Mouse (Mus musculus) small intestine, adult 2 months (tissue): ENCODE measurements around the gene Samd4.

Experiments used
- CTCF ChIP-seq: fragments of 200-500 bp; IDR thresholded peaks from 2 replicates; pipeline ENCODE4 v1.5.1; 2012; ENCODE audit warnings: low read depth, mild to moderate bottlenecking, control low read depth, inconsistent platforms, low read length, moderate library complexity, mixed read lengths; ENCODE audit not compliant: insufficient replicate concordance, insufficient read length; ENCODE audit errors: extremely low read depth
- POLR2A ChIP-seq: fragments of 200-500 bp; IDR thresholded peaks from 2 replicates; pipeline ENCODE4 v1.6.1; 2012; ENCODE audit warnings: low read depth, mild to moderate bottlenecking, control low read depth, inconsistent platforms, low read length, moderate library complexity

DNA sequence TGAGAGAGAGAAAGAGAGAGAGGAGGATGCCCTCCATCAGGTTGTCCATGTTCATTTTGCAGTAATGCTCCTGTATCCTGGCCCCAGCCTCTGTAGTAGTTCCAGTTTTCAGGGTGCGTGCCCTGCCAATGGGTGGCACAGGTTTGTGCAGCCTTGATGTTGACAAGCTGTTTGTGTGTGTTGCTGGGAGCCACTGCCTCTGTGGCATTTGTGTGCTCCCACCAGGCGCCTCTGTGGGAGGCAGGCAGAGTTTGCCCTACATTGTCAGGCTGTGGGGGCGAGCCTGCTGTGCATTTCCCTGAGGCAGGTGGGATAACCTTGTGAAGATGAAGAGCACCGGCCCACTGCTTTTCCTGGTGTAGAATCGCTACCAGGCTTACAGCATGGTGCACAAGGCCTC lies 37.8 kb downstream of the Samd4 start:
- TF ChIP-seq CTCF (no peak), POLR2A (no peak)
